Mouse (Mus musculus) heart, adult 2 months (tissue): ENCODE data around the gene Rnf145. TPM values are rescaled to one million over a fixed set of nuclear protein-coding genes. Genes with fewer than 3 reads are reported as not detected.
A peak's percentile ranks its signal among the peaks of the same experiment; 100 is the strongest.

Experiments
- DNase-seq, 2 experiments: peaks; one replicate each; pipeline ENCODE4 v3.0.0; 2021
- H3K27ac ChIP-seq: fragments of 200-600 bp; 2 replicates; pipeline ENCODE4 v1.8.1; 2022
- H3K27me3 ChIP-seq: fragments of 200-500 bp; 2 replicates; pipeline ENCODE4 v1.6.1; 2012; ENCODE audit warnings: mild to moderate bottlenecking, low read length, inconsistent platforms, mixed read lengths; ENCODE audit not compliant: control insufficient read depth, insufficient read depth
- H3K36me3 ChIP-seq: fragments of 200-500 bp; 2 replicates; pipeline ENCODE4 v1.6.1; 2012; ENCODE audit warnings: low read length, inconsistent platforms; ENCODE audit not compliant: control insufficient read depth, insufficient read depth
- H3K4me1 ChIP-seq: fragments of 200-500 bp; 2 replicates; pipeline ENCODE4 v1.6.1; 2011; ENCODE audit warnings: low read length; ENCODE audit not compliant: control insufficient read depth, insufficient read depth
- H3K4me3 ChIP-seq: fragments of 200-600 bp; 2 replicates; pipeline ENCODE4 v1.8.1; 2022
- H3K79me2 ChIP-seq: fragments of 200-500 bp; replicated peaks from 2 replicates; pipeline ENCODE4 v1.6.1; 2012; ENCODE audit warnings: mild to moderate bottlenecking, inconsistent platforms, low read length, moderate library complexity, mixed read lengths; ENCODE audit not compliant: control insufficient read depth, insufficient read depth
- H3K9ac ChIP-seq: fragments of 200-500 bp; 2 replicates; pipeline ENCODE4 v1.6.1; 2012; ENCODE audit warnings: low read depth, mild to moderate bottlenecking, control low read depth, inconsistent platforms, low read length, mixed read lengths
- CTCF ChIP-seq: fragments of 200-600 bp; IDR thresholded peaks from 2 replicates; pipeline ENCODE4 v1.8.1; 2022; ENCODE audit warnings: antibody characterized with exemption, mild to moderate bottlenecking, moderate library complexity
- EP300 ChIP-seq: fragments of 200-500 bp; IDR thresholded peaks from 2 replicates; pipeline ENCODE4 v1.6.1; 2011; ENCODE audit warnings: low read depth, low read length, control low read depth; ENCODE audit not compliant: insufficient read depth
- POLR2A ChIP-seq: fragments of 200-500 bp; IDR thresholded peaks from 2 replicates; pipeline ENCODE4 v1.6.1; 2011; ENCODE audit warnings: mild to moderate bottlenecking, low read depth, low read length, control low read depth; ENCODE audit not compliant: insufficient read depth
- WGBS: fragments of 180-500 bp; shearing (Covaris S2); methylation state at CpG from one replicate; pipeline ENCODE4 v1.1.7; 2018; 5-methylcytosine and 5-hydroxymethylcytosine counted together
- intact Hi-C: fragments of 180-260 bp; cut with DNase I; formaldehyde crosslinking; loops from one replicate; pipeline ENCODE4 v1.15.1; 2025
- polyA plus RNA-seq: library from polyadenylated mRNA; depleted of rRNA; stranded (reverse); fragments of >200 nt; gene quantifications from 2 replicates; pipeline ENCODE4 v1.2.3, GENCODE M21; 2012
- total RNA-seq, 2 experiments: library from RNA; stranded (reverse); gene quantifications; 2 replicates each; pipeline ENCODE4 v1.2.3; 2021

Gene Rnf145
- total and polyA plus RNA-seq, 3 experiments = 11.6 to 14.0 (median 13.3) TPM

DNA sequence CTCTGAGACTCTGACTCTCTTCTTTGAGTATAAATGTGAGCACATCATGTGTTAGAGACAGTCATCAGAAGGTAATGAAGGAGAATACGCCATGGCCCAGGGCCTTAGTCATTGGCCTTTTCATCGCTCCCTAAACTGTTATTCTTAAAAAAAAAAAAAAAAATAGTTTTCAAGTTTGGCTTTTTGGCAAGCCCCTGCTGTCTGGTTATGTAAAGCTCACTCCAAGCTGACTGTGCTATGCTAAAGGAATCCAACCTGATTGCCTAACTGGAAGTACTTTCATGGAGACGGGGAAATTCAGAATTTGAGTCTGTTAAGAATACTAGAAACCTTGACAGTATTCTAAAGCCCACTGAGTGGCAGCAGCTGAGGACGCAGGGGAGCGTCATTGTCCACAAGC, 22.5 kb downstream of the Rnf145 start:
- Histone ChIP-seq H3K79me2 (0 out of 2 replicates have a peak, but pooled peaks cover 1% of the 10 kb centered on the region), H3K27me3 (no peaks in the 10 kb centered on the region), H3K36me3 (no peaks in the 10 kb centered on the region; the same call in 1 of the 2 replicates), H3K9ac (no peak overlapping the region), H3K4me1 (peaks cover 11% of the 10 kb centered on the region), H3K27ac (no peak overlapping the region), H3K4me3 (no peak overlapping the region)
- DNase-seq = no peak
- no peak for TF ChIP-seq EP300
- no peak for TF ChIP-seq CTCF
- TF ChIP-seq POLR2A = no peak
- intact Hi-C loops = no loop called here
- WGBS = 86% methylated on average over 5 of the region's 5 CpGs

DNA sequence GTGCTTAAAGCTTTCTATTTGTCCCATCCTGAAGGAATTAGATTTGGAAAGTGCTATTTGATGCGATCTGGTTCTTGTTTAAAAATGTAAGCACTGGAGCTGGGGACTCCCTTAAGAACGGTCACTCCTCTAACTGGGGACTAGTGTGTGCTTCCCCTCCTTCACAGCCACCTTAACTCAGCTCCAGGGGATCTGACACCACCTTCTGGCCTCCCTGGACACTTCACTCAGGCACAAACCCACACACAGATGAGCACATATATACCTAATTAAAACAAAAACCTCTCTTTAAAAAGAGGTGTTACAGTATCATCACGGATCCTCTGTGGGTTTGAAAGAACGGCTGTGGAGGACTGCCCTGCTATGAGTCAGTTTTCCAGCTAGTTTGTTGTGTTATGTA, 23.0 kb downstream of the Rnf145 start:
- Histone ChIP-seq H3K27me3 (no peaks in the 10 kb centered on the region), H3K4me1 (peaks cover 11% of the 10 kb centered on the region), H3K79me2 (0 out of 2 replicates have a peak, but pooled peaks cover 1% of the 10 kb centered on the region), H3K4me3 (no peak overlapping the region), H3K9ac (no peak overlapping the region), H3K27ac (no peak overlapping the region), H3K36me3 (no peaks in the 10 kb centered on the region; the same call in 1 of the 2 replicates)
- TF ChIP-seq CTCF (no peak), POLR2A (no peak), EP300 (no peak)
- no peak for DNase-seq
- 68% methylated on average over 4 of the region's 4 CpGs for WGBS
- intact Hi-C loops = no loop called here

DNA sequence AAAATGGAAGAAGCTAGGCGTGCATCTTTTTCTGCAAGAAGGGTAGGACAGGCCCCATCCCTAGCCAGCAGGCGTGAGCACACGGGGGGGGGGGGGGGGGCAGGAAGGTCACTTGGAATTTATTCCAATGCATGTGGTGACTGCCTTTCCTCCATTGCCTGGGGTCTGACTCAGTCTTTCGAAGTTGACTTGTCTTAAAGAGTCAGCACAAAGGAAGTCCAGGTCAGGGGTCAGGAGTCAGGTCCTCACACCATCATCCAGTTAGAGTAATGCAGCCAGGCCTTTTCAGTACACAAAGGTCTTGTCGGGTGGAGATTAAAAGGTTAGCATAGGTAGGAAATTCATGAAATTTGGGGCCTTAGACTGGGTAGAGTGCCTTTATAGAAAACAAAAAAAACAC, 24.8 kb downstream of the Rnf145 start:
- no peak overlapping the region for H3K4me3 ChIP-seq
- DNase-seq = no peak
- TF ChIP-seq CTCF (no peak), EP300 (no peak), POLR2A (no peak)
- no peaks in the 10 kb centered on the region; the same call in 1 of the 2 replicates for H3K36me3 ChIP-seq
- H3K27me3 ChIP-seq = no peaks in the 10 kb centered on the region
- 0 out of 2 replicates have a peak, but pooled peaks cover 1% of the 10 kb centered on the region for H3K79me2 ChIP-seq
- intact Hi-C loops = no loop called here
- WGBS = 51% methylated on average over 5 of the region's 5 CpGs
- H3K4me1 ChIP-seq = peaks cover 11% of the 10 kb centered on the region
- no peak overlapping the region for H3K9ac ChIP-seq
- no peak overlapping the region for H3K27ac ChIP-seq

DNA sequence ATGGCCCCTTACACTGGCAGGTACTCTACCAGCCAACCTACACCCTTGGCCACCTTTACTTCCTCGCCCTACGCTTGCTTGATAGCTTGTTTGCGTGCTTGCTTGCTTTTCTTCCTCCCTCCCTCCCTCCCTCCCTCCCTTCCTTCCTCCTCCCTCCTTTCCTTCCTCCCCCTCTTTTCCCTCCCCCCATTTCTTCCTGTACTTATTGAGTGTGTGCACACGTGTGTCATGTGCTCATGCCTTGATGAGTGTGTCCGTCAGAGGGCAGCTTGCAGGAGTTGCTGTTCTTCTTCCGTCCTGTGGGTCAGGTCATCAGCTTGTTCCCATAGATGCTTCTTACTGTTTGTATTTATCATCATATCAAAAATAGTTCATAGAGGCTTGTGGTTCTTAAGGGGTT, 25.2 kb downstream of the Rnf145 start:
- no peak for DNase-seq
- H3K9ac ChIP-seq = no peak overlapping the region
- 66% methylated on average over 6 of the region's 6 CpGs for WGBS
- no peak overlapping the region for H3K27ac ChIP-seq
- no peaks in the 10 kb centered on the region; the same call in 1 of the 2 replicates for H3K36me3 ChIP-seq
- H3K79me2 ChIP-seq = 0 out of 2 replicates have a peak, but pooled peaks cover 1% of the 10 kb centered on the region
- intact Hi-C loops = no loop called here
- H3K4me3 ChIP-seq = no peak overlapping the region
- no peaks in the 10 kb centered on the region for H3K27me3 ChIP-seq
- TF ChIP-seq CTCF (no peak), EP300 (no peak), POLR2A (no peak)
- H3K4me1 ChIP-seq = peaks cover 10% of the 10 kb centered on the region

DNA sequence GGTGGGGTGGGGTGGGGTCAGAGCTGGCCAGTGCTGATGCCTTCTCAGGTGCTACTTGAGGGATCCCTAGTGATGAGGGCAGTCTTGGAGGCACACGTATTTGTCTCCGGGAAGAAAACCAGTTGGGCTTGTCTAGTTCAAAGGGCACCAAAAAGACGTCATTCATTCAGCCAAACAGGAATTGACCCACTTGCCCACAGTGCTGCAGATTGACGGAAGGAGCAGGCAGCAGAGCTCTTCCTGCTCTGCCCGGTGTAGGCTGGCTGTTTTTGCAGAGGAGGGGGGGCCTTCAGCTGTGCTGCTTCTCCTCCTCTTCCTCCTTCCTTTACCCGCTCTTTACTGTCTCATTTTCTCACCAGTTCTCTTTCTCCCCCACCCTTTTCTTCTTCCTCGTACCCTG, 26.4 kb downstream of the Rnf145 start:
- H3K4me3 ChIP-seq = no peak overlapping the region
- intact Hi-C loops = no loop called here
- peak in 1 of 2 experiments; percentile 37 for DNase-seq
- no peaks in the 10 kb centered on the region; the same call in 1 of the 2 replicates for H3K36me3 ChIP-seq
- 52% methylated on average over 7 of the region's 7 CpGs for WGBS
- H3K27me3 ChIP-seq = no peaks in the 10 kb centered on the region
- no peaks in the 10 kb centered on the region for H3K79me2 ChIP-seq
- H3K27ac ChIP-seq = no peak overlapping the region
- H3K9ac ChIP-seq = no peak overlapping the region
- H3K4me1 ChIP-seq = peaks cover 9% of the 10 kb centered on the region
- TF ChIP-seq POLR2A (no peak), EP300 (no peak), CTCF (no peak)

DNA sequence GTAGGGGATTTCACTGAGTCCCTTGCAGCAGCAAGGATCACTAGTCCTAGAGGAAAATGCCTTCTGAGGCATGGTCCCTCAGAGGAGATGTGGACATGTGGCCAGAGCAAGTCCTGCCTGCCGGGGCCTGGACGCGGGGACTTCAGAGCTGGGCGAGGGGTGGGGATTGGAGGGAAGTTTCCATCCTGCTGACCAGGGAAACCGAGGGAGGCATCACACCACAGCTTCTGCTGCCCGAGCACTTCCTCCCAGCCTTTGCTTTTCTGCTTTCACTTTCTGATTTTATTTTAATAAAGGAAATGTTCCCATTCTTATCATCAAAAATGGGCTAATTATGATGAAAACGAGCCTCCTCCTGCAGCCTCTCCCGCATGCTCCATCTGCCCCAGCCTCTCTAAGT, 27.5 kb downstream of the Rnf145 start:
- DNase-seq = peak; percentile 50 to 58
- intact Hi-C loops = no loop called here
- peak overlapping the region; percentile 76 for H3K27ac ChIP-seq

More for the DNA sequence above, 27.5 kb downstream of the Rnf145 start:
- no peaks in the 10 kb centered on the region for H3K79me2 ChIP-seq
- H3K4me3 ChIP-seq = peak overlapping the region; percentile 44
- peaks cover 5% of the 10 kb centered on the region; the same call in 1 of the 2 replicates for H3K4me1 ChIP-seq
- TF ChIP-seq EP300 (no peak), CTCF (no peak), POLR2A (no peak)
- no peaks in the 10 kb centered on the region for H3K36me3 ChIP-seq
- 46% methylated on average over 8 of the region's 8 CpGs for WGBS
- H3K9ac ChIP-seq = peak overlapping the region; percentile 16; the same call in 1 of the 2 replicates
- H3K27me3 ChIP-seq = no peaks in the 10 kb centered on the region
